Mouse (Mus musculus): ENCODE measurements around the gene Impdh1.

Impdh1 gene

GRCm38 (mm10) chr6:29187936-29188335 lies 28.2 kb downstream of the Impdh1 start:
- in situ Hi-C loops (cut with MboI, MseI): no loop called here

DNA sequence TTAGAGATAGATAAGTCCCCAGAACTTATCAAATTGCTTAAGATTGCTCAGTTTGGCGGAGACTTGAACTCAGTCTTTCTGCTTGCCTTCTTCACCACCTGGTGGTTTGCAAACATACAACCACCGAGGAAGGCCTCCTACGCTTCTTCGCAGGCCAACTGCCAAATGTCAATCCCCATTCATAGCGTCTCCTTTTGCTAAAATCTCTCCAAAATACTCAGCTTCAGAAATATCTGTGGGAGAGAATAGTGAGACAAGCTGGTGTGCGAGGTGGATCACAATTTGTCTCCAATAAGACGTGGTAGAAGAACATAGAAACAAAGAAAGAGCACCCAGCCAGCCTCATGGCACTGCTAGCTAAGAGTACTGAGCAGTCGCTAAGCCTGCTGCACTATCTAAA lies 36.3 kb downstream of the Impdh1 start:
- in situ Hi-C loops (cut with MboI, MseI): no loop called here

GRCm38 (mm10) chr6:29178888-29179658 lies 37.1 kb downstream of the Impdh1 start, which contains the start of gene Prrt4:
TSS of gene Prrt4 (minus strand) at chr6:29179584.
- in situ Hi-C loops (cut with MboI, MseI): no loop called here

- in situ Hi-C loops (cut with MboI, MseI): no loop called here
Observed at GRCm38 (mm10) chr6:29177901-29178879, 38.0 kb downstream of the Impdh1 start.

- in situ Hi-C loops (cut with MboI, MseI): no loop called here
Observed at GRCm38 (mm10) chr6:29175113-29175512, 41.1 kb downstream of the Impdh1 start.

GRCm38 (mm10) chr6:29174368-29174767 lies 41.8 kb downstream of the Impdh1 start:
- in situ Hi-C loops (cut with MboI, MseI): no loop called here

- in situ Hi-C loops (cut with MboI, MseI): no loop called here
Observed at GRCm38 (mm10) chr6:29170952-29171388, 45.2 kb downstream of the Impdh1 start.

- in situ Hi-C loops (cut with MboI, MseI): no loop called here
Observed at GRCm38 (mm10) chr6:29170063-29170921, 45.9 kb downstream of the Impdh1 start.

- in situ Hi-C loops (cut with MboI, MseI): loop anchor here (5.0 to 10.0 kb wide), 2 partner anchors 33 to 75 kb away; no protein-coding TSS in a partner anchor
Observed at GRCm38 (mm10) chr6:29169675-29170062, 46.5 kb downstream of the Impdh1 start.

DNA sequence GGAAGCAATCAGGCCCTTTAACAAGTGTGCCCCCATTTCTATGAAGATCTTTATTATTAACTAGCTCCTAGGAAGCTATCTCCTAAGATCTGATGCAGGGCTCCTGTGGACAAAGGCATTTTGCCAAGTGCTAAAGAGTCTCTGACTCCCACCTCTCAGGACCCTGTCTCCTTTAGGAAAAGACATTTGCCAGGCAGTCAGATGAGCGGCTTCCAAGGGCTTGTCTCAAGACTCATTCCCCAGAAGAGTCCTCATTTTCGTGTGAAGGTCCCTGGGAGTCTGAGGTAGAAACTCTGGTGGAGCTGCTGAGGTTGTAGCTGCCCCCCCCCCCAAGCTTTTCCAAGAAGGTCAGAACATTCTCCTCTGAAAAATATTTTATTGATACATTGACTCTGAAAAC lies 47.3 kb downstream of the Impdh1 start:
- in situ Hi-C loops (cut with MboI, MseI): loop anchor here (5.0 to 10.0 kb wide), 2 partner anchors 33 to 76 kb away; no protein-coding TSS in a partner anchor

- in situ Hi-C loops (cut with MboI, MseI): loop anchor here (5.0 to 10.0 kb wide), 2 partner anchors 36 to 79 kb away; no protein-coding TSS in a partner anchor
Observed at GRCm38 (mm10) chr6:29166196-29166595, 50.0 kb downstream of the Impdh1 start.

- in situ Hi-C loops (cut with MboI, MseI): loop anchor here (5.0 to 10.0 kb wide), 2 partner anchors 38 to 80 kb away; no protein-coding TSS in a partner anchor
Observed at GRCm38 (mm10) chr6:29164314-29165244, 51.6 kb downstream of the Impdh1 start, which contains the start of gene Rbm28. TSS of gene Rbm28 (minus strand) at chr6:29165006.

- in situ Hi-C loops (cut with MboI, MseI): loop anchor here (10.0 kb wide), 1 partner anchor 84 kb away; no protein-coding TSS in a partner anchor
Observed at GRCm38 (mm10) chr6:29161291-29161690, 54.9 kb downstream of the Impdh1 start.

DNA sequence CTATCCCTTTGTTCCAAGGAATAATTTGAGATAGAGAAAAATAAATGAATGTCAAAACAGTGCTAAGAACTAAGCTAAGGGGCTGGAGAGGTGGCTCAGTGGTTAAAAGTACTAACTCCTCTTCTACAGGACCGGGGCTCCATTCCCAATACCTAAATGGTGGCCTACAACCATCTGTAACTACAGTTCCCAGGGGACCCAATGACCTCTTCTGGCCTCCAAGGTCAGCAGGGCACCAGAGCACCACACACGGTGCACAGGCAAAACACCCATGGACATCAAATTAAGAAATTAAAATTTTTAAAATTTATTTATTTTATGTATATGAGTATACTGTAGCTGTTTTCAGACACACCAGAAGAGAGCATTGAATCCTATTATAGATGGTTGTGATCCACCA lies 55.4 kb downstream of the Impdh1 start:
- in situ Hi-C loops (cut with MboI, MseI): loop anchor here (10.0 kb wide), 1 partner anchor 84 kb away; no protein-coding TSS in a partner anchor

- in situ Hi-C loops (cut with MboI, MseI): no loop called here
Observed at GRCm38 (mm10) chr6:29156326-29156725, 59.8 kb downstream of the Impdh1 start.

All from T-helper 1 cell (primary cell).